Mouse (Mus musculus) kidney, adult 2 months (tissue): ENCODE measurements around the gene Prox1. TPM values are rescaled to one million over a fixed set of nuclear protein-coding genes. Genes with fewer than 3 reads are reported as not detected.

Source experiments
- DNase-seq: peaks from one replicate; pipeline ENCODE4 v3.0.0; 2021
- H3K27ac ChIP-seq: fragments of 200-500 bp; 2 replicates; pipeline ENCODE4 v1.5.1; 2012; ENCODE audit warnings: low read depth, low read length, control low read depth, inconsistent platforms; ENCODE audit not compliant: insufficient read depth
- H3K27me3 ChIP-seq: fragments of 200-500 bp; replicated peaks from 2 replicates; pipeline ENCODE4 v1.6.1; 2012; ENCODE audit warnings: mild to moderate bottlenecking, moderate library complexity, low read length, inconsistent platforms; ENCODE audit not compliant: control insufficient read depth, insufficient read depth
- H3K36me3 ChIP-seq: fragments of 200-500 bp; 2 replicates; pipeline ENCODE4 v1.6.1; 2012; ENCODE audit warnings: mild to moderate bottlenecking, moderate library complexity, low read length, inconsistent platforms; ENCODE audit not compliant: control insufficient read depth, insufficient read depth
- H3K4me1 ChIP-seq: fragments of 200-500 bp; 2 replicates; pipeline ENCODE4 v1.6.1; 2011; ENCODE audit warnings: low read length; ENCODE audit not compliant: control insufficient read depth, insufficient read depth
- H3K4me3 ChIP-seq: fragments of 200-500 bp; 2 replicates; pipeline ENCODE4 v1.5.1; 2011; ENCODE audit warnings: mild to moderate bottlenecking, low read depth, low read length, control low read depth; ENCODE audit not compliant: insufficient read depth
- CTCF ChIP-seq: fragments of 200-500 bp; conservative IDR thresholded peaks from 2 replicates; pipeline ENCODE4 v1.5.1; 2011; ENCODE audit warnings: low read depth, mild to moderate bottlenecking, control low read depth, low read length, moderate library complexity, mixed read lengths; ENCODE audit not compliant: insufficient read depth, insufficient read length
- POLR2A ChIP-seq: fragments of 200-500 bp; IDR thresholded peaks from one replicate; pipeline ENCODE4 v1.6.1; 2011; ENCODE audit warnings: low read depth, low read length, control low read depth
- WGBS: fragments of 180-500 bp; shearing (Covaris S2); methylation state at CpG from one replicate; pipeline ENCODE4 v1.1.7; 2018; 5-methylcytosine and 5-hydroxymethylcytosine counted together
- polyA plus RNA-seq: library from polyadenylated mRNA; depleted of rRNA; stranded (reverse); fragments of >200 nt; gene quantifications from 2 replicates; pipeline ENCODE4 v1.2.3, GENCODE M21; 2012; rRNA removed

Prox1 gene
- polyA plus RNA-seq = 2.7 and 3.7 TPM in 2 replicates

DNA sequence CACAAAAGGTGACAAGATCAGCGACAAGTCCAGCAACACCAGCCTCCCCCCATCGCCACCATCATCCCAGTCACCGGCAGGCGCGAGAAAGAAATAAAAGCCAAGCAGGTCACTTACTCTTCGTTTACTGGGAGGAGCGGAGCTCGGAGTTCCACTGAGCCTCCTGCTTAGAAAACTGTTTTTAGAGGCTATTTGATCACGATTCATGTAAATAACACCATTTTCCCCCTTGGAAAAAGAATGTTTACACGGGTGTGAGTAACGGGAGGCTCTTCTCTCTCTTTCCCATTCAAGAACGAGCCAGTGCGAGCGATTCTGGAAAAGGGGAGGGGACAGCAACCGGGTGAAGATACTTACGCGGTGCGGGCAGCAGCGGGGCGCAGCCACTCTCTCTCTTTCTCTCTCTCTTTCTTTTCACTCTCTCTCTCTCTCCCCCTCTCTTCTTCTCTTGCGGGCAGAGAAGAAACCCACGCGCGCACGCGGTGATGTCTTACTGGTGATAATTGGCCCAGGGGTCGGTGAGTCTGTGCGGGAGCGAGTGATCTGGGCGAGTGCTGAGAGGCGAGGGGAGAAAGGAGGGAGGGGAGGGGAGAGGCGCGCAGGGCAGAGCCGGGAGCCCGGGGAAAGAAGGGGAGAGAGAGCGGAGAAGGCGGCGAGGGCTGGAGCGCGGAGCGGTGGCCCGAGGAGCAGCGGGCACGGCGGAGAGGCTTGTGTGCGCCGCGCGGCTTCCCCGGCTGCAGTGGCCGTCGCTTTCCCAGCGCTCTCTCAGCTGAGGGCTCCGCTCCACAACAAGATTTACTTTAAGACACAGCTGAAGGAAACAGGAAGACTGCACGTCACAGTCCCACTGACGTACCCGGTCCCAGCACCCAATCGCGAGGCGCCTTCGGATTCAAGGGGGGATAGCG is at the start of gene Prox1:
Gene Prox1 (minus strand): TSS at position 804 of the 908 bp plus-strand sequence.
- DNase-seq = peak; percentile 80
- WGBS = 1% methylated on average over 62 of the region's 62 CpGs
- TF ChIP-seq CTCF (no peak), POLR2A (no peak)
- peak within 1 kb of the TSS; percentile 34; the same call in 1 of the 2 replicates for H3K27ac ChIP-seq
- peak within 1 kb of the TSS; percentile 59 for H3K4me3 ChIP-seq
- peaks cover 5% of the 10 kb centered on the region for H3K27me3 ChIP-seq
- H3K36me3 ChIP-seq = no peaks in the 10 kb centered on the region
- H3K4me1 ChIP-seq = no peaks in the 10 kb centered on the region

DNA sequence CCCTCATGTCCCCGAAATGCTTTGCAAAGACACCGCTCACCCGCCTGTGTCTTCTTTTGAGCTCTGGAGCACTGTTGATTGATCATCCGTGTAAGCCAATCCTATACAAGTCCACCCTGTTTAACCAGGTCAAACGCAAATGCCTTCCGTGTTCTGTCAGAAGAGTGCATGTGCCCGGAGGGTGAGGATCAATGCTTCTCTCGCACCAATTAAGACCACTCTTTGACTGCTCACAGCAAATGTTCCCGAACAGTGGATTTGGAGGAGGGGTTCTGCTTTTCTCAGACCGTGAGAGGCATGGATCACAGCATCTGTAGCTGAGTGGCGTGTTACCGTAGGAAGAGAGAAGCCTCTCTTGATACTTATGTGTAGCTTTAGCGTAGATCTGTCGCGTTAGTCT is 46.1 kb upstream of the Prox1 start:
- H3K27ac ChIP-seq = no peak overlapping the region
- DNase-seq = no peak
- H3K4me3 ChIP-seq = no peak overlapping the region
- H3K27me3 ChIP-seq = no peaks in the 10 kb centered on the region
- H3K4me1 ChIP-seq = no peaks in the 10 kb centered on the region
- WGBS = 69% methylated on average over 15 of the region's 15 CpGs
- TF ChIP-seq CTCF (no peak), POLR2A (no peak)
- no peaks in the 10 kb centered on the region for H3K36me3 ChIP-seq

DNA sequence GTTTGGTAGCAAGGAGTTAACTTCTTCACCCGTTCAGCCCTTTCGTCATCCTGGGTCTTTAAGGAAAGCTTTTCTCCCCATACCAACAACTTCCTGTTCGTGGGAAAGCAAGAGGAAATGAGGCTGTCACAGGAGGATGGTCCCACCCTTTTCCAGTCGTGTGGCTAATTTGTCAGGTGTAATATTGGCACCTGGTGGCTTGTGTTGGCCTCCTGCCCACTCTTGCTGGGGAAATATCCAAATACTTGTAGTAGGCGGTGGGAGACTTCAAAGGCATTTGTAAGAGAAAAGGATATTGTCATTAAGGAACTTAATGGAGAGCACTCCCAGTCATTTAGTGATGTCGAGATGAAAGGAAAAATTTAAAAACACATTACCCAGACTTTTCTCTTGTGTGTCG is 44.1 kb upstream of the Prox1 start:
- no peaks in the 10 kb centered on the region for H3K36me3 ChIP-seq
- no peak overlapping the region for H3K4me3 ChIP-seq
- no peak overlapping the region for H3K27ac ChIP-seq
- 35% methylated on average over 7 of the region's 7 CpGs for WGBS
- no peaks in the 10 kb centered on the region for H3K4me1 ChIP-seq
- H3K27me3 ChIP-seq = no peaks in the 10 kb centered on the region
- DNase-seq = peak; percentile 15
- no peak for TF ChIP-seq POLR2A
- TF ChIP-seq CTCF = no peak

DNA sequence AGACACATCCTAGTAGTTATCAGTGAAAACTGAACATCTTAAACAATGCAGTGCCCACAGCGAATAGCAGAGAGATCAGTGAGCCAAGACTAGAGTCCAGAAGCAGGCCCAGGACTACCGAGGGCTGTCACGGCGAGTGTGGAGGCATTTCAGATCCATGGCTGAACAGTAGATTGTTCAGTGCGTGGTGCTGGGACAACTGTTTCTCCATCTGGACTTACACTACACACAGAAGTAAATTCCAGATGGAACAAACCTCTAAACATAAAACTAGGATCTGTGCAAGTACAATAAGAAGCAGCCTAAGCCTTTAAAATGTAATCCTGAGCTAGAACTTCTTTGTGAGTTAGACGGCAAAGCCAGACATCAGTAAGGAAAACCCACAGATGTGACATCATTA is 42.7 kb upstream of the Prox1 start:
- no peak for TF ChIP-seq POLR2A
- TF ChIP-seq CTCF = no peak
- H3K27ac ChIP-seq = no peak overlapping the region
- H3K4me3 ChIP-seq = no peak overlapping the region
- no peaks in the 10 kb centered on the region for H3K36me3 ChIP-seq
- no peaks in the 10 kb centered on the region for H3K27me3 ChIP-seq
- no peak for DNase-seq
- no peaks in the 10 kb centered on the region for H3K4me1 ChIP-seq
- 95% methylated on average over 6 of the region's 6 CpGs for WGBS

GRCm38 (mm10) chr1:190207246-190207645 is 36.7 kb upstream of the Prox1 start:
- TF ChIP-seq POLR2A (no peak), CTCF (no peak)
- Histone ChIP-seq H3K27ac (no peak overlapping the region), H3K36me3 (no peaks in the 10 kb centered on the region), H3K4me3 (no peak overlapping the region), H3K4me1 (no peaks in the 10 kb centered on the region), H3K27me3 (no peaks in the 10 kb centered on the region; the same call in 1 of the 2 replicates)
- 91% methylated on average over 8 of the region's 8 CpGs for WGBS
- DNase-seq = no peak

DNA sequence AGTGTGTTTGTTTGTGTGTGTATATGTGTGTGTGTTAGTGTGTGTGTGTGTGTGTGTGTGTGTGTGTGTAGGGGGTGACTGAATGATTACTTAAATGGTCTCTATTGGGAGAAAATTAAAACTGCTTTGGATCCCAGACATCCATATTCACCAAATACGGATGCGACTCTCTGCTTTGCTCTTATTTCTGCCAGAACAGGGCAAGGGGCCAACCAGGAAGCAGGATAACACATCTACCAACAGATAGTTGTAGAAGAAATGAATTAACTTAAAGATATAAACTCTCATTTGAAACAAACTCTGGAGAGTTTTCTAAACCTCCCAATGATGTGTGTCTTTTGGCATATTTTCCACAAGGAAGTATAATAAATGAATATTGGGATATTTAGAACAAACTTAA is 35.2 kb upstream of the Prox1 start:
- no peaks in the 10 kb centered on the region for H3K36me3 ChIP-seq
- H3K27ac ChIP-seq = no peak overlapping the region
- no peaks in the 10 kb centered on the region; the same call in 1 of the 2 replicates for H3K27me3 ChIP-seq
- no peak for DNase-seq
- TF ChIP-seq POLR2A (no peak), CTCF (no peak)
- H3K4me3 ChIP-seq = no peak overlapping the region
- no peaks in the 10 kb centered on the region for H3K4me1 ChIP-seq
- 68% methylated on average over 2 of the region's 2 CpGs for WGBS

- 65% methylated on average over 10 of the region's 10 CpGs for WGBS
- TF ChIP-seq CTCF (no peak), POLR2A (no peak)
- Histone ChIP-seq H3K27me3 (no peaks in the 10 kb centered on the region; the same call in 1 of the 2 replicates), H3K36me3 (no peaks in the 10 kb centered on the region), H3K27ac (no peak overlapping the region), H3K4me3 (no peak overlapping the region), H3K4me1 (no peaks in the 10 kb centered on the region)
- no peak for DNase-seq
These were observed 34.0 kb upstream of the Prox1 start for GRCm38 (mm10) chr1:190204378-190205070.
